Mouse (Mus musculus) gastrocnemius, adult 18-20 months (tissue): ENCODE data around the gene Ndufs5. TPM values are rescaled to one million over a fixed set of nuclear protein-coding genes. Genes with fewer than 3 reads are reported as not detected.

ENCODE experiments used
- DNase-seq: peaks from one replicate; pipeline ENCODE4 v3.0.0; 2021; ENCODE audit warnings: low spot score
- total RNA-seq, 2 experiments: library from RNA; stranded (reverse); gene quantifications; 2 replicates each; pipeline ENCODE4 v1.2.3; 2021

Gene Ndufs5
- total RNA-seq, 2 experiments from 2014 or later, result 270 to 291 TPM

- DNase-seq, result no peak
Measured at GRCm38 (mm10) chr4:123690311-123690710, 27.7 kb downstream of the Ndufs5 start.

- DNase-seq, result peak; percentile 17
Measured at GRCm38 (mm10) chr4:123687025-123687781, 30.8 kb downstream of the Ndufs5 start.

DNA sequence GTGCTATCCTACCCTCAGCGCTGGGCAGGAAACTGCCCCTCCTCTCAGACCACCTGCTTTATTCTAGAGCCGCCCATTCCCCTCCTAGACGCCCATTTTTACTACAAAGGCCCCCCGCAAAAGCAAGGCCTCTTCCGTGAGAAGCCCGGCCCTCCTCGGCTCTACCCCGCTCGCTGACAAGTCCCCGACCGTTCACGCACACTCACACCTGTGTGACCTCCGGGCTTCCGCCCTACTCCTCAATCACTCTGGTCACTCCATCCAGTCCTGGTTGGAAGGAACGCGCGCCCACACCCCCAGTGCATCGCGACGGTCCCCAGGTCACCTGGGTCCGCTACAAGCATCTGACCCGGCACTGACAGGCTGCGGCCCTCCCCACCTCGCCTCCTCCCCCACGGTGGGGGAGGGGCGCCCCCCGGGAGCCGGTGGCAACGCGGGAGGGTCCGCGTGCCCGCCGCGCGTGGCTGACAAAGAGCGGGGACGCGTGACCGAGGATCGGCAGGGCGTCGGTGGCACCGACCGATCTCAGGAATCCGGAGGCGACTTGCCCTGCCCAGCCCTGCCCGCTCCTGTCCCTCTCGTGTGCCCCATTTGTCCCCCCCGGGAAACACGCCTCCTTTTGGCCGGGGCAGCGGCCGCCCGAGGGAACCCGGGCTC is 31.5 kb downstream of the Ndufs5 start:
- DNase-seq, result no peak

DNA sequence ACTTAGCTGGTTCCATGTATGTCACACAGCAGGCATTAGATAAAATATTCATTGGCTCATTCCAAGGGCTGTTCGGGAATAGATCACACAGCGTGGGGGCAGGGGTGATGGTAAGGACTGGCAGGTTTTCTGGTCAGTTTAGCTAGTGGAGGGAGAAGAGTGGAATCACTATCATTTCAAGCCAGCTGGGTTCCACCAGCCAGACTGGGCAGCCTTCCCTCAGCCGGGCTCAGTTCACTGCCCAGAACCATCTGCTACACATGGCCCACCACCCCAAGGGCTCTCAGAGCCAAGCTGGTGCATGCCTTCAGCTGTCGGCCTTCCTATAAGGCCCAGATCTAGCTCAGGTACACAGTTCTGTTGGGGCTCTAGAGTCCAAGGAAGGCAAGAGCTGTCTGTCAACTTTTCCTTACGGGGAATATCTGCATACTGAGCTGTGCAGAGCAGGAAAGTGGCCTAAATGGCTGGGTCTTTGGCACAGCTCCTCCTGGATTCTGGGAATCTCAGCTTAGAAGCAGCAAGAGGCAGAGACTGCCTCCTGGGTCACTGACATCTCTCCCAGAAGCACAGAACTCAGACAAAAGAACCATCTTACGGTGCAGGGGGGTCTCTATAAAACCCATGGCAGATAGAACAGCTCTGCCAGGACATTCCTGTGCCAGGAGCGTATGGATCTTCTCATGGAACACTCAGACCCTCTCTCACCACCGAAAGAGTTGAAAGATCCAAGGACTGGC is 32.3 kb downstream of the Ndufs5 start:
- no peak for DNase-seq

DNA sequence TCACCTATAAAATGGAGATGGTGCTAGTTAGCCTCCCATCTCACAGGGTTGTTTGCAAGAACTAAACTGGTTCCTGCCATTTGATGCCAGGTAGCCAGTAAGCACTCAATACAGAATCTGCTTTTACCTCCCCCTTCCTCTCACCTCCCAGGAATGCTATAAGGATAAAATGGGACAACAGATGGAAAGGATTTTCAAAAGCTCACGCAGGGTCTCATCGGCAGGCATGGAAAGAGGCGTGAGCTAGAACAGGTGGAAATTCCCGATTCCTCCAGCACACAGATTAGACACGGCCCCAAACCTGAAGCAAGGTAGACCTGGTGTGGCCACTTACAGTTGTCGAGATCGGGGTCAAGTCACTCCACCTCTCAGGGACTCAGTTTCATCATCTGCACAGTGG is 33.0 kb downstream of the Ndufs5 start:
- no peak for DNase-seq

DNA sequence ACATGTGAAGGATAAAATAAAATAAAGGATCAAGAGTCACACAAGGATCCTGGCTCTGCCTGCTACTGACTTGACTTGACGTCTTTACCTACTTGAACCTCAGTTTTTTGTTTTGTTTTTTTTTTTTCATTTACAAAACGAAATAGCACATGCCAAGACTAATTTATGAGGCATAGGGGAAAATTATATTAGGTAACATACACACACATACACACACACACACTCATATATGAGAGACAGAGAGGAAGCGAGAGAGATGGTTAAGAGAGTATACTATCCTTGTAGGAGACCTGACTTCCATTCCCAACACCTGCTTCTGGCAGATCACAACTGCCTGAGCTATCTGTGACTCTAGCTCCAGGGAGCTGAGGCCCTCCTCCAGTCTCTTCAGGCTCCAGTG is 33.7 kb downstream of the Ndufs5 start, which contains the start of gene Macf1:
Gene Macf1, minus strand, starts transcription at position 101 of the 400 bp plus-strand sequence.
- DNase-seq, result no peak

DNA sequence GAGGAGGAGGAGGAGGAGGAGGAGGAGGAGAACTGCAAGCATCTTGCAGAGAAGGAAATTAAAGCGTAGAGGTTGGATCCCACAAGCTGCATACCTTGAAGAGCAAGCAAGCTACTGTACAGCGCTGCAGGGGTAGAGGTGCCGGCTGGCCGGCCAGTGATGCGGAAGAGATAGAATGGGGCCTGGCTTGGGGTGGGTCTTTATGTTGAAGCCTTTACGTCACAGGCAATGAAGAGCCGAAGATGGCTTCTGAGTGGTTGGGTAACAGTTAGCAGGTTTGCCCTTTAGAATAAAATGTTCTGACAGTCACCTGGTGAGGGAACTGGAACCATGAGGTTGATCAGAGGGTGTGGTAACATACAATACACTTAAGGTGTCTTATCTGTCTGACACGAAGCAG is 35.7 kb downstream of the Ndufs5 start:
- DNase-seq, result no peak

DNA sequence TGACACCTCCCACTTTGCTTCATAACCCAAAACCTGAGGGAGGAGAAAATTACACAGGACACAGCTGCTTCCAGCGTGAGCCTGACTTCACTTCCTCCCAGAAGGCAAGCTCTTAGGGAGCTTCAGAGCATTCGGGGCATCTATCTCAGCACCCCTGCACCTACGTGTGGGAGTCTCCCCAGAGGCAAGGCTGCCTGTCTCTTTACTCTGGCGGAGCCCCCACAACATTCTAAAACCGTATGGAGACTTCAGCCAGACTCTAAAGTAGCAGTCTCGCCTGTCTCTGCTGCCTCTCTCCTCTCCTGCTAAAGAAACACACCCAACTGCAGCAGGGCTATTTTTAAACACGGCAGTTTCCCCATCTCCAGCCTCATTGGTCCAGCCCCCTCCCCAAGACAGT is 37.0 kb downstream of the Ndufs5 start:
- no peak for DNase-seq

DNA sequence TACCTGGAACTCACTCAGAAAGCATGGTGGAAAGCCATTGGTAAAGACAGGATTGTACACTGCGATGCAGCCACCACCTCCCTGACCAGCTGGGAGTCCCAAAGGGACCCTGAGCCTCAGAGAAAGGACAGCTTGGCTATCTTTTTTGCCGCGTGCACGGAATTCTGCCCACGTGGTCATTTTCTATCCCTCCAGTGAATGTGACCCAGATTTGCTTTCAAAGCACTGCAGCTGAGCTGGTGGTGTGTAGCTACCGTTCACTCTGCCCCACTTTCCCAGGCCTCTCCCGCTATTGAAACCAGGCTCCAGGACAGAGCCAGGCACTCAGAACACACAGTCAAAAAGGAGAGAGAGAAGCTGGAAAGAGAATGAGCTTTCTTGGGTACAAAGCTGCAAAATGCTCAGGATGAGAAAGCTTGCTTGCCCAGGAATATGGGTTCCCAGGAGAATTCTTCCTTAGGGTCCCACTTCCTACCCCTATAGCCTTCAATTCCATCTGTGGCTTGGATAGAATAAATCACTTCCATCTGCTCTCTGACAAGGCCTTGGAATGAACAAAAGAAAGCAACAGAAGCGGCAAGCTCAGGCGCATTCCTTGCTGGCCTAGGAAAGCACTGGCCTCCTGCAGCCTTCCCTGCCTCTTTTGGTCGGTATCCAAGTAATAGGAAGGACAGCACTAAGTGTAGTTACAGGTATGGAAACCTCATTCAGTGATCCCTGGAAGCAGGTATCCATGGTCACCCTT is 40.8 kb downstream of the Ndufs5 start:
- DNase-seq, result peak; percentile 30

DNA sequence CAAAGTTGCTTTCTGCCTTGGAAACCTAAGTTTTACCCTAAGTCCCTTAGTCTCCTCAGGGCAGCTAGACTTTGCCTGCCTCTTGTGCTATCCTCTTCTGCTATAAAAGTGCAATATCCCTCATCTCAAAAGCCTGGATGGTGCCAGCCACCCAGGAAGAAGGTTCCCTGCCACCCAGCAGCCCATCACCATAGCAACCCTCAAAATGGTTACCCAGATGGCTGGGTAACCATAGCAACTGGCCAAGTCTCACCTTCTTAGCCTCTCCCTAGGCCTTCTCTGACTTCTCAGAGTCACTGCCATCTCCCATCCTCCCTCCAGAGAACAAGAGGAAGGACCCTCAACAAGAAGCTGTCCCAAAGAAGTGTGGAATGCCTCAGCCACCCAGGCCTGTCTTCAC is 47.4 kb downstream of the Ndufs5 start:
- DNase-seq, result no peak

DNA sequence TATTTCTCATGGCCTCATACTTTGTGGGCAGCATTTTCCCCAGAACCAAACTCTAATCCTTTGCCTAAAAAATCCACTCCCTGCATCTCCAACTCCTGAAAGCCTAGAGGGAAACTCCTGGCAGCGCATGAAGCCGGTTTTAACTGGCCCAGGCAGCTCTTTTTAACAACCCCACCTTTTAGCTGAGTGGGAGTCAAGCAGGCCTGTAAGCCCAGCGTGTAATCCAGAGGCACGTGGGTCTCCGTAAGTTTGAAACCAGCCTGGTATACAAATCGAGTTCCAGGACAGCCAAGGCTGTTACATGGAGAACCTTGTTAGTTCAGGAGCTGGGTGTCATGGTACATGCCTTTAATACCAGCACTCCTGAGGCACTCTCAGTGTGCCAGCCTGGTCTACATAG is 48.3 kb downstream of the Ndufs5 start:
- no peak for DNase-seq

DNA sequence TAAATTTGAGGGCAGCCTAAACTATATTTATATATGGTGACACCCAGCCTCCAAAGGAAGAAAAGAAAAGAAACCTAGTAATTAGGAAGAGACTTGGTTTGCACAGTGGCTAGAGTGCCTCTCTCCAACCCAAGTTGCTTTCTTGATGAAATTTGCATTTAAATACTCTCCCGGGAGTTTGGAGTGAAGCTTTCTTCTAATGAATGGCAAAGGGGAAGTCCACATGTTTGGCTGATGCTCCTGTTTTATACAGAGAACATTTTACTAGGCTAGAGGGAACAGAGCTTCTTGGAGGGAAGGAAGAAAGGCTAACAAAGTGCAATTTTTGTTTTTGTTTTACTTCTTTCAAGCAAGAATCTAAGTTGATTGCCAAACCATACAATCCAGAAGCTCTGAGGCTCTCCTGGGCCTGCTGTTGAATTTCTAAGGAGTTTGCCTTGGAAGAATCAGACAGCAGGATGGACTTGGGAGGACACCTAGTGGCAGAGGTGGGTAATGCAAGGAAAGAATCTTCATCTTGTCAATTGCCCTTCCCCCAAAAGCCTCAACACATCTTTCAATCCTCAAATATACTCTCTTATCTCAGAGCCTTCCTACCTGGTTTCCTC is 50.6 kb downstream of the Ndufs5 start:
- DNase-seq, result peak; percentile 86

- no peak for DNase-seq
Measured at GRCm38 (mm10) chr4:123666517-123666916, 51.5 kb downstream of the Ndufs5 start.

- DNase-seq, result no peak
Measured at GRCm38 (mm10) chr4:123665681-123666278, 52.2 kb downstream of the Ndufs5 start.

DNA sequence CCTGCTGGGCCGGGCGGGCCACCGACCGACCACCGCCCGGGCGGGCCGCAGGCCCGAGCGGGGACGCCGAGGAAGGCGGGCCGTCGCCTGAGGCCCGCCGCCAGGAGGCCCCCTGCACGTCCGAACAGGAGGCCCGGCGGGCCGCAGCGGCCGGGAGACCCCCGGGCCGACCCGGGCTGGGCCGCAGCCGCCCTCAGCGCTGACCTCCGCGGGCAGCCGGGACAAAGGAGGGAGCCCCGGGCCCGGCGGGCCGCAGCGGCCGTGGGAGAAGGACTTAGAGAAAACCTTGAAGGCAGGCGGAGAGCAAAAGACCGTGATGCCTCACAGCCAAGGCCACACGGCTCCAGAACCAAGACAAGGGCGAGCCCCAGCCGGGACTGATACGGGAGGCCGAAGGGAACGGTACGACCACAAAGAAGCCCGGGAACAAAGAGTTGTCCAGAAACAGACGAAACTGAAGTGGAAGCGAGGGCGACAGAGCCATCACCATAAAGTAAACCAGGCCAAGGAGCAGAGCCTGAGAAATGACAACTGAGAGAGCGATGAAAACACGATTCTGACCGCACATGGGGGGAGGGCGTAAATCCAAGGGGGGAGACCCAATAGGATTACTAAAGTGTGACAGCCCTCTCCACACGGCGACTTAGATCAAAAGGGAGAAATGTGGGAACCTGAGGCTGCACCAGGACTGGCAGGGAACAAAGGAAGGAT is 52.9 kb downstream of the Ndufs5 start:
- DNase-seq, result no peak

DNA sequence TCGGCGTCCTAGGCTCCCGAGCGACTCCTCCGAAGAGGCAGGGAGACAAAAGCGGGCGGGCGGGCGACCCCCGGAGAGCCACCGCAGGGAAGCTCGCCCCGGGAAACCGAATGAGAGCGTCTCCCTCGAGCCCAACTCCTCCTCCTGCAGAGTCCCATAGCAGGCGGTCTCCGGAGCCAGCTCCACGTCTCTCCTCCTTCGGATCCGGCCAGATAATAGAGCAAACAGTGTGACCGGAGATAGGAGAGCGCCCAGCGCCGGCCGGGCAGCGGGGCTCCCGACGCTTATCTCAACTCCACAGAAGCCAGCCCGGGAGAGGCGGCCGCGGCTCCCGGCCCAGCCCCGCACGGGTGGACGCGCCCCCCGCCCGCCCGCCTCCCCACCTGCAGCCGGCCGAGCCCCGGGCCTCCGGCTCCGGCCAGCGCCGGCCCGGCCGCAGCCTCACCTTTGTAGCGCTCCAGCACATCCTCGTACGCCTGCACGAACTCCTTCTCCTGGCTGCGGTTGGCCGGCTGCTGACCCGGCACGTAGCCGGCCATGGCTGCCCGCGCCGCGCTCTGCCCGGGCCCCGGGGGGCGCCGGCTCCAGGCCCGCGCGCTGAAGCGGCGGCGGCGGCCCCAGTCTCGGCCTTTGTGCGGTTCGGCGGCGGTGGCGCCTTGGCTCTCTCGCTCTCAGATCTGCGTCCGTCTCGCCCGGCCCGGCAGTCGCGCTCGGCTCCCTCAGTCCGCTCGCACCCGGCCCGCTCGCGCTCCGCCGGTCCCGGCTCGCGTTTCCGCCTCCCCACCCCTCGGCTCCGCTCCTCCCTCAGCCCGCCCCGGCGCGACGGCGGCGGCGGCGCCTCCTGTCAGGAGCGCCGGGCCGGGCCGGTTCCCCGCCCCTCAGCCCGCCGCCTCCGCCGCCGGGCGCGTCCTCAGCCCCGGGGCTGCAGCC is 53.7 kb downstream of the Ndufs5 start:
- peak; percentile 68 for DNase-seq

DNA sequence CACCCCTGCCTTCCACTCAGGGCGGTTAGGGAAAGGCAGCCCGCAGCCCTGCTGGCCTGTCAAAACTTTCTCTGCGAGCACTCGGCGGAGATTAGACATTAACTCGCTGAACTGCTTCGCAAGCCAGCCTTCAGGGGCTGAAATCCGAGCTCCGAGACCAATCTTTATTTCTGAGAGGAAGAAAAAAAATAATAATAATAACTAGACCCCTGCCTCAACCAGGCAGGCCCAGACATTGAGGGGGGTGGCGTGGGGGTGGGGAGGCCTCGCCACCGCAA is 54.4 kb downstream of the Ndufs5 start:
- DNase-seq, result no peak

GRCm38 (mm10) chr4:123662914-123663687 is 54.9 kb downstream of the Ndufs5 start:
- DNase-seq, result no peak
